Mouse (Mus musculus): Measurements from ENCODE around the gene Jmy.
"Not testable (repeated sequence)": the region's sequence is repeated elsewhere in the genome, so short reads cannot be mapped to it uniquely, and the experiment has no call there.

The Jmy gene

GRCm38 (mm10) chr13:93499167-93499972 is at the start of gene Jmy:
TSS of gene Jmy (minus strand) at chr13:93499808.
- peak; percentile 72 for DNase-seq (ENCODE audit: low read depth, low spot score)

DNA sequence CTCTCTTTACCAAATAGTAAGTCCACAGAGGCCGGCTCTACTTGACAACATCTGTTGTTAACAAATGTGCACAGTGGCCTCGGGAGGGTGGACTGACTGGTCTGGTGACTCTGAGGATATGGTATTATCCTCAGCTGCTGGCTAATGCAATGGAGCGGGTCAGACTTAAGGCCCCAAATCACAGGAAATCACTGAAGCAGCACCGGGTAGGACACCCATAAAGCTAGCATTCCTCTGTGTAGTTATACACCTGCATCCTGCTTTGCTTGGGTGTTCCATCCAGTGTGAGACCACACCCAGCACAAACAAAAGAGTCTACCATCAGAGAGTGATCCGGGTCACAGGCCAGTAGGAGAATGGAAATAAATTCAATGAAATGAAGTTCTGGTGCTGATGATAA is 48.0 kb upstream of the Jmy start:
- no peak for DNase-seq (ENCODE audit: low read depth, low spot score)

GRCm38 (mm10) chr13:93546011-93546410 is 46.4 kb upstream of the Jmy start:
- no peak for DNase-seq (ENCODE audit: low read depth, low spot score)

GRCm38 (mm10) chr13:93544274-93544673 is 44.7 kb upstream of the Jmy start:
- no peak for DNase-seq (ENCODE audit: low read depth, low spot score)

GRCm38 (mm10) chr13:93539311-93539710 is 39.7 kb upstream of the Jmy start:
- no peak for DNase-seq (ENCODE audit: low read depth, low spot score)

DNA sequence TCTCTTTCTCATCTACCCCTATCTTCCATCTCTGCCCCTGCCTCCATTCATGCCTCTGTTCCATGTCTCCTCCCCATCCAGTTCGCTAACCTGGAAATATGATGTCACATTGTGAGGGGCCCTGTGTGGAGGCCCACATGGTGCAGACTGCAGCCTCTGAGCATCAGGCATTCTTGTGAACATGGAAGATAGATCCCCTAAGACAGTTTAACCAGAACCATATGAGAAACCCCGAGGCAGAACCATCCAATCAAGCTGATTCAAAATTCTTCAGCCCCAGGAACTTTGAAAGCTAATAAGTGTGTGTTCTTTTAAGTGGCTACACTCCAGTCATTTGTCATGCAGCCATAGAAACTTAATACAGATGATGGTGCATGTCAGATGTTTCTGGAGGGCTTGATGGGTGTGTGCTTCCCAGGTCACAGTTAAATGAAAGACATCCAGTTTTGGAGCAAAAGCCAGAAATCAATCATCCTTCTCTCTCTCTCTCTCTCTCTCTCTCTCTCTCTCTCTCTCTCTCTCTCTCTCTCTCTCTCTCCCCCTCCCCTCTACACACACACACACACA is 19.2 kb upstream of the Jmy start:
- no peak for DNase-seq (ENCODE audit: low read depth, low spot score)

DNA sequence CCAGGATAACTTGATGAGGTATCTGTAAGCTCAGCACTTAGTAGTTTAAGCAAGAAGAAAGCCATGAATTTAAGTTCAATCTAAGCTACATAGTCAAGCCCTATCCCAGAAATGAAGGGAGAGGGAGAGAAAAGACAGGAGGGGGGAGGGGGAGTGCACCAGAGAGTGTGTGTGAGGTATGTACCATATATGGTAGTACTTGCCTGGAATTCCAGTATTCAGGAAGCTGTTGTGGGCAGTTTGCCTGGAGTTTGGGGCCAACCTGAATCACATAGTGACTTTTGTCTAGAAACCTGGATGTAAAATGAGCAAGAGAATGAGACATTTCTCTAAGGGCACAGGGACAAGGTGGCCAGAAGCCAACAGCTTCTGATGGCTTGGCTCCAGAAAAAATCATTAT is 17.6 kb upstream of the Jmy start:
- DNase-seq (ENCODE audit: low read depth, low spot score) = no peak

GRCm38 (mm10) chr13:93514000-93514795 is 14.6 kb upstream of the Jmy start:
- no peak for DNase-seq (ENCODE audit: low read depth, low spot score)

DNA sequence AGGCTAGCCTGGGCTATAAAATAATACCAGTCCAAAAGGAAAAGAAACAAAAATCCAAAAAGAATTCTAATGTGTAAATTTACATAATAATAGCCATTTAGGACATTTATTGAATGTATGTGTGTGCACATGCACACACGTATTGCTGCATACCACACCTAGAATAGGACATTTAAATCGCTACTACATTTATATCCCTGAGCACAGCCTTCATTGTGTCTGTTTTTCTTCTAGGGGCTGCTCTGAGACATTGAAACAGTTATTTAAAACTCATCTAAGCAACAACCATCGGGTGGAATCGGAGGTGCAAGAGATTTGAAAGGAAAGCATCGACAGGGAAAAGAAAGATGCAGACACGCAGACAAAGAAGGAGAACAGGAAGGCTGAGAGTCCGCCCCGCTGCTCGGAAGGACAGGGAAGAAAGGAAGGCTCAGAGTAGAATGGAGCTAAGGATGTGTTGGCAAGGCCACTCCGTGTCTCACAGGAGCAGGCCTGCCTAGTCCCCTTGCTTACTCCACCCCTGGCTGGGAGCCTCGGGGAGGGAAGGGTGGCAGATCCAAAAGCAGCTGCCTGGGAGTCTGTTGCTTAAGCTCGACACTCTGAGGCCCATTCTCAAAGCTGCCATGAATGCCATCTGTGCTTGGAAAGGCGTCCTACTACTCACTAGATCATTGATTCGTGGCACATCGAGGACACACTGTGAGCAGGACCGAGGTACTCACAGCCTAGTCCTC is 11.0 kb upstream of the Jmy start:
- no peak for DNase-seq (ENCODE audit: low read depth, low spot score)

DNA sequence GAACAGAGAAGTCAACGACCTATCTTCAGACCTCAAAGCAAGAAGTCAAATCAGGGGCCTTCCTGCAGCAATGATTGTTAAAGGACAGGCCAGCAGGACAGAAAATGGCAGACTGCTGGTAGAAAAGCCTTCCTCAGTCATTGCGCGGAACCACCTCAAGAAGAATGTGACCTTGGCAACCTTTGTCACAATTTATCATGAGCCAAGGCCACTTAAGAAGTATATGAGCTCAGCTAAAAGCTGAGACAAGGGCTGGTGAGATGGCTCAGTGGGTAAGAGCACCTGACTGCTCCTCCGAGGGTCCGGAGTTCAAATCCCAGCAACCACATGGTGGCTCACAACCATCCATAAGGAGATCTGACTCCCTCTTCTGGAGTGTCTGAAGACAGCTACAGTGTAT is 7.3 kb upstream of the Jmy start:
- DNase-seq (ENCODE audit: low read depth, low spot score) = not testable (repeated sequence)

GRCm38 (mm10) chr13:93501724-93502123 is 2.1 kb upstream of the Jmy start:
- no peak for DNase-seq (ENCODE audit: low read depth, low spot score)

DNA sequence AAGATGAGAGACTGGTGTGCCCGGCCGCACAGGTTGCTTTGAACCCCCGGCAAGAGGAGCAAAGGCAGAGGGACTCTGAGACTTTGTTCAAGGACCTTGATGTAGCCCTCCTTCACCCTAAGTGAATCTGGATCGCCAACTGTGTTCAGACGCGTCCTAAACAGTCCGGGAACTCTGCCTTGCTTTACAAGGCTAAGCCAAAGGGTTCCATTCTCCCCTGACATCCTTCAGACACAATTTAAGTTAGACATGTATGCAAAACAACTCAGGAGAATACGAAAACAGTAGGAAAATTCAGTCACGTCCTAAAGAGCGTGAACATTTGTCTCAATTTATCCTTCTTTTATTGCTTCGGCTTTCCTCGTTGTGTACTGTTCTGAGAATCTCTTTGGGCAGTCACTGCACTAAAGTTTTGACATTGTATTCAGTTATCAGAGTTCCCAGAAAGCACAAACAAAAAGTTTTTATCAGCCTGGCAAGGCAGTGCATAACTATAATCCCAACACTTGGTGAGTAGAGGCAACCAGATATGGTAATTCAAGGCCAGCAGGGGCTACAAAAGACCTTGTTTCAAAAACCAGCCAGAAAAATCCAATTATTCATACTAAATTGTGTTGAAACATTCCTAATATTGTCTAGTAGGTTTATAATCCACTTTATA is 495 bp upstream of the Jmy start:
- no peak for DNase-seq (ENCODE audit: low read depth, low spot score)

GRCm38 (mm10) chr13:93498211-93499166 is 1.1 kb downstream of the Jmy start:
- DNase-seq (ENCODE audit: low read depth, low spot score) = peak; percentile 49

GRCm38 (mm10) chr13:93496977-93497376 is 2.6 kb downstream of the Jmy start:
- DNase-seq (ENCODE audit: low read depth, low spot score) = peak; percentile 45

- DNase-seq (ENCODE audit: low read depth, low spot score) = no peak
Measured at GRCm38 (mm10) chr13:93488510-93488909, 11.1 kb downstream of the Jmy start.

GRCm38 (mm10) chr13:93487734-93488133 is 11.9 kb downstream of the Jmy start:
- no peak for DNase-seq (ENCODE audit: low read depth, low spot score)

DNA sequence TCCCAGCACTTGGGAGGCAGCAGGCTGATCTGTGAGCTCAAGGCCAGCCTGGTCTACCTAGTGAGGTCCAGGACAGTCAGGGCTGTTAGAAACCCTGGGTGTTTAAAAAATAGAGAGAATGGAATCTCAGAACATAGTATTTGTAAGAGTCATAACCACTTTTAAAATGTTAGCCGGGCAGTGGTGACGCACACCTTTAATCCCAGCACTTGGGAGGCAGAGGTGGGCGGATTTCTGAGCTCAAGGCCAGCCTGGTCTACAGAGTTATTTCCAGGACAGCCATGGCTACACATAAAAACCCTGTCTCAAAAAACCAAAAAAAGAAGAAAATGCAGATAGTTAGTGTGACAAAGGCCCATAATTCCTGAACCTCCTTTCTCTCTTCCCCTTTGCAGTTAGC is 15.3 kb downstream of the Jmy start:
- no peak for DNase-seq (ENCODE audit: low read depth, low spot score)

GRCm38 (mm10) chr13:93481110-93481509 is 18.5 kb downstream of the Jmy start:
- DNase-seq (ENCODE audit: low read depth, low spot score) = peak; percentile 17

GRCm38 (mm10) chr13:93478344-93478743 is 21.3 kb downstream of the Jmy start:
- DNase-seq (ENCODE audit: low read depth, low spot score) = no peak

DNA sequence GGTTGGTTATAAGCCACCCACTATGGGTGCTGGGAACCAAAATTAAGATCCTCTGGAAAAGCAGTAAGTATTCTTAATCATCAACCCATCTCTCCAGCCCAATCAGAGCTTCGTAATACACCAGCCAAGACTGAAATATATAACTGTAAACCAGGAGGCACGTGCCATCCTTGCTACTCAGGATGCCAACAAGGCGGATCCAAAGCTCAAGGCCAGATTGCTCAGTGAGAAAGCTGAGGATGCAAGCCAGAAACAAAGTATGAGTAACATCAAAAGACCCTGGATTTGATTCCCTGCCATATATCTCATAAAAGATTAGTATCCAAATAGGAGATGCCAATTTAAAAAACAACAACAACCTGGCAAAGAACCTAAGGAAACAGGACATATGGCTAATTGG is 31.3 kb downstream of the Jmy start:
- DNase-seq (ENCODE audit: low read depth, low spot score) = no peak

Measured in c-Kit-negative CD71-positive TER-119-positive erythroid progenitor cells, embryonic 14.5 days (primary cell).